Mouse (Mus musculus) ovary, postnatal 10 days (tissue): ENCODE results near the gene Adap2.

Source experiments
- DNase-seq: peaks from one replicate; pipeline ENCODE4 v3.0.0; 2022; ENCODE audit warnings: low spot score

Adap2 gene

GRCm38 (mm10) chr11:80199773-80200172 is 45.9 kb downstream of the Adap2 start:
- no peak for DNase-seq

- DNase-seq, result no peak
Measured at GRCm38 (mm10) chr11:80200326-80200725, 46.4 kb downstream of the Adap2 start.

- no peak for DNase-seq
Measured at GRCm38 (mm10) chr11:80202296-80202695, 48.4 kb downstream of the Adap2 start.

GRCm38 (mm10) chr11:80204037-80204436 is 50.1 kb downstream of the Adap2 start:
- DNase-seq, result no peak

- DNase-seq, result no peak
Measured at GRCm38 (mm10) chr11:80204941-80205340, 51.0 kb downstream of the Adap2 start.

- no peak for DNase-seq
Measured at GRCm38 (mm10) chr11:80208465-80208859, 54.6 kb downstream of the Adap2 start.

- DNase-seq, result peak; percentile 94
Measured at GRCm38 (mm10) chr11:80208860-80209800, 55.2 kb downstream of the Adap2 start, which contains the start of gene Rhot1. Rhot1 (plus strand) TSS chr11:80209019.

- no peak for DNase-seq
Measured at GRCm38 (mm10) chr11:80210321-80210720, 56.4 kb downstream of the Adap2 start.

- no peak for DNase-seq
Measured at GRCm38 (mm10) chr11:80212282-80212681, 58.4 kb downstream of the Adap2 start.

GRCm38 (mm10) chr11:80215291-80215690 is 61.4 kb downstream of the Adap2 start:
- DNase-seq, result no peak

- DNase-seq, result no peak
Measured at GRCm38 (mm10) chr11:80218657-80219293, 64.9 kb downstream of the Adap2 start.
